Mouse (Mus musculus) retina, postnatal 1 day (tissue): ENCODE measurements around the gene Mrpl18.
A peak's percentile ranks its signal among the peaks of the same experiment; 100 is the strongest.
"Not testable (repeated sequence)": the region's sequence is repeated elsewhere in the genome, so short reads cannot be mapped to it uniquely, and the experiment has no call there.

Source experiments
- DNase-seq: peaks from one replicate; pipeline ENCODE4 v3.0.0-alpha.2; 2012

Mrpl18 gene

GRCm38 (mm10) chr17:12915881-12916583, at the start of gene Mrpl18:
Mrpl18 (minus strand) TSS chr17:12916345.
- DNase-seq, result peak; percentile 100

GRCm38 (mm10) chr17:12963476-12963875, 47.3 kb upstream of the Mrpl18 start:
- no peak for DNase-seq

DNA sequence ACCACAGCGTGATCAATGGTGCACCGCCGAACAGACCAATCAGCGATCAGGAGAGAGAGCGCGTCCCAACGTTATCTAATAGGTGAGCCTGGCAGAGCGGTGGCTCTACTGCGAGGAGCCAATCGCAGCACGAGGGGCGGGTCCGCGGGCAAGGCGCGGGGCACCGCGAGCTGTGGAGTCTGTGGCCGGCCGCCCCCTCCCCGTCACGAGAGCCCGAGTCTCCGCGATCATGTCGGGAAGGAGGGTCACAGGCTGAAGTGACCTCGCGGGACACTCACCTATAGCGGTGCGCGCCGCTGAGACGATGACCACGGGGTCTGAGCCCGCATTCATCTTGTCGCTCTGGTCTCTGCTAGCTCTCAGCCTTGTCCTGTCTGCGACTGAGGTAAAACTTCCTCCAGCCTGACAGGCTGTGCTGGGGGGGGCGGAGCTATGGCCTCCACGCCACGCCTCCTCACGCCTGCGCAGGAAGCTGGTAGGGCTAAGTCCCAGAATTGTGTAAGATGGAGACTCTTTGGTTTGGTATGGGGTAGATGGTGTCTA, 44.3 kb upstream of the Mrpl18 start, which contains the start of gene Acat2:
TSS of gene Acat2 (minus strand) at position 417 of the 543 bp plus-strand sequence.
- DNase-seq, result peak; percentile 96

DNA sequence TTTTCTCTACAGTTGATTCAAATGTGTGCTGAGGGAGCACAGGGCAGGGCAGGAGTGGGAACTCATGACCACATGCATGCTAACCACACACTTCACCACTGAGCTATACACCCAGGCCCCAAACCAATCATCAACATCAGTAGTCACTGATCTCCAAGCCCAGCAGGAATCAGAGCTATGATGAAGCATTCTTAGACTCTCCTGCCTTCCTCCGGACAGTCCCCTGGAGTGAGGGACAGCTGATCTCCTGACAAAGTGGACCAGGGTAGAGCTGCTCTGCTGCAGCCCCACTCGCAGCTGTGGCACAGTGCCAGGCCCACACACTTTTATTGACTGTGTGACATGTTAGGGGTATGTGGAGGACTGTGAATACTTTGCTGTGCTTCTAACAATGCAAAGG, 43.2 kb upstream of the Mrpl18 start:
- not testable (repeated sequence) for DNase-seq

GRCm38 (mm10) chr17:12956664-12957063, 40.5 kb upstream of the Mrpl18 start:
- DNase-seq, result no peak

DNA sequence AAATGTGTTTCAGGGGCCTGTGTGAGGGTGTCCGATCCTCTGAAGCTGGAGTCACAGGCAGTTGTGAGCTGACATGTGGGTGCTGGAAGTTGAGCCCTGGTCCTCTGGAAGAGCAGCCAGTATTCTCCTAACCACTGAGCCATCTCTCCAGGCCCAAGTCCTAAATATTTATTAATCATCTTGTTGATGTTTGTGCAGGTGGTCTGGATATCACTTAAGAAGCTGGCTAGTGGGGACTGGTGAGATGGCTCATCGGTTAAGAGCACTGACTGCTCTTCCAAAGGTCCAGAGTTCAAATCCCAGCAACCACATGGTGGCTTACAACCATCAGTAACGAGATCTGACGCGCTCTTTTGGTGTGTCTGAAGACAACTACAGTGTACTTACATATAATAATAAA, 33.5 kb upstream of the Mrpl18 start:
- DNase-seq, result no peak

DNA sequence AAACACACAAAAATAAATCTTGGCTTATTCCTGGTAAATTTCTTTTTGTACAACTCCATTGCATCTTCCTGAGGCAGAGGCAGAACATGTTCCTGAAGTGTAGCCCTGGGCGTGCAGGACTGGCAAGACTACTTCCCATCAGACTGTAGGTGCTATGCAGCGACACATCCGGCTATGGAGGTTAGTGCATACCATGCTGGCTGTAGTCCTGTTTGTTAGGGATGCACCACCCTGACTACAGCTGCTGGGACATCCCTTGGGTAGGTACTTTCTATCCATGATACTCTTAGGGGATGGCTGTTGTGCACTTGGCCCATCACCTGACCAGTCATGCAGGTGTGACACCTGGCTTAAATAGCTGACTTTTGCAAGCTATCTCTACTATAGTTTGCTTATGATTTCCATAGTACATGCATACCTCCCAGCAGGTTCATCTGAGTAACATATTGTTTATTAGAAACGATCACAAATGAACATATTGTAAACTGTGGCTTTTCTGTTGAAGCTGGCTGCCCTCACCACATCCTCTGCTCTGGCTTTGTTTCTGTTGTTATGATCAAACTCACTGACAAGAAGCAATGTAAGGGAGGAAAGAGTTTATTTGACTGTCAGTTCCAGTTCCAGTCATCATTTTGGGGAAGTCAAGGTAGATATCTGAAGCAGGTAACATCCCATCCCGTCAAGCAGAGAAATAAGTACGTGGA, 26.5 kb upstream of the Mrpl18 start:
- no peak for DNase-seq

GRCm38 (mm10) chr17:12941543-12942260, 25.6 kb upstream of the Mrpl18 start:
- DNase-seq, result no peak

GRCm38 (mm10) chr17:12940151-12940805, 24.1 kb upstream of the Mrpl18 start, which contains the start of gene Acat3:
Acat3 (minus strand) TSS chr17:12940600.
- DNase-seq, result no peak

- not testable (repeated sequence) for DNase-seq
These were observed 23.4 kb upstream of the Mrpl18 start for GRCm38 (mm10) chr17:12939377-12940148.

DNA sequence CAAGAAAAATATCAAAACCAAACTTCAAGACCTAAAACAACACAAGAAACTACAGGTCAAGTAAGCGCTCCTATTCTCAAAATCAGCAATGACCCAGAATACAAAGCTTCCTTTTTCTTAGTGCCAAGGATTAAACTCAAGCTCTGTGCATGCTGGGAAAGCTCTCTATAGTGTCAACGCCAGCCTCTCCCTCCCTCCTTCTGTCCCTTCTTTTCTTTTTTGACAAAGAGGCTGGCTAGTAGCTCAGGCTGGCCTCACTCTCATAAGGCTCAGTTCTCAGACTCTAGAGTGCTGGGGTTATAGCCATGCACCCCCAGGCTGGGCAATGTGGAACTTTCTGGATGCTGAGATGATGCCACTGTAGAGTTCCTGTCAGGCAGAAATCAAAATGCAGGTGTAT, 21.9 kb upstream of the Mrpl18 start:
- DNase-seq, result no peak

GRCm38 (mm10) chr17:12937412-12937970, 21.3 kb upstream of the Mrpl18 start:
- DNase-seq, result no peak

- DNase-seq, result peak; percentile 34
These were observed 19.6 kb upstream of the Mrpl18 start for GRCm38 (mm10) chr17:12935719-12936118.

- not testable (repeated sequence) for DNase-seq
These were observed 15.4 kb upstream of the Mrpl18 start for GRCm38 (mm10) chr17:12931576-12931975.

DNA sequence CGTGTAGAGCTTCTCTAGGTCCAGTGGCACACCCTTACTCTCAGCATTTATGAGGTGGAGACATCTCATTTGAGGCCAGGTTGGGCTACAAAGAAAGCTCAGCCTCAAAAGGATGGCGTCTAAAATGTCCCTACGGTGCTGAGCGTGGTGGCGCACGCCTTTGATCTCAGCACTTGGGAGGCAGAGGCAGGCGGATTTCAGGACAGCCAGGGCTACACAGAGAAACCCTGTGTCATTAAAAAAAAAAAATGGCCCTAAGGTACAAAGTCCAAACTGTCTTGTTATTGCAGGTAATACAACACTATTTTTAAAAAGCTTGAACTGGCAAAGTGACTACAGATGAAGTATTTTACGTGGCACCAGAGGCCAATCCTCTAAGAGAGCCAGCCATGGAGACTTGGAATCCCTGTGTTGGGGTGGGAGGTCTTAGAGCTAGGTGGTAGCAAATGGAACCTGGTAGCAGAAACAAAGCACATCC, 9.6 kb upstream of the Mrpl18 start:
- DNase-seq, result no peak

- no peak for DNase-seq
These were observed 8.9 kb upstream of the Mrpl18 start for GRCm38 (mm10) chr17:12925001-12925400.

GRCm38 (mm10) chr17:12921073-12921472, 4.9 kb upstream of the Mrpl18 start:
- no peak for DNase-seq

- DNase-seq, result no peak
These were observed 639 bp upstream of the Mrpl18 start for GRCm38 (mm10) chr17:12916588-12917380.

GRCm38 (mm10) chr17:12915488-12915880, 661 bp downstream of the Mrpl18 start, which contains the start of gene Tcp1:
Tcp1 (plus strand) TSS chr17:12915701.
- no peak for DNase-seq

- no peak for DNase-seq
These were observed 5.8 kb downstream of the Mrpl18 start for GRCm38 (mm10) chr17:12910391-12910790.
